Mouse (Mus musculus) mouse embryonic stem cell (cell line): ENCODE data around the gene Slc7a3.

ENCODE experiments used
- in situ Hi-C, 2 experiments: fragments of 300-500 bp; cut with MboI; formaldehyde crosslinking; loops; 1 replicate in 1 of 2; 3 replicates in 1 of 2; pipeline ENCODE4 v1.14.3; 2019 to 2020; ENCODE audit warnings: low sequenced_read_pairs in 2 of 2, low pct_unique_long_range_greater_than_20kb in 1 of 2, mixed read lengths in 1 of 2; ENCODE audit not compliant: unreplicated experiment in 1 of 2

The Slc7a3 gene

GRCm38 (mm10) chrX:101085920-101086319 lies at the start of gene Slc7a3:
Slc7a3 (minus strand) TSS chrX:101086020.
- in situ Hi-C loops = loop anchor here in 1 of 2 experiments (25.0 kb wide), 1 partner anchor 426 kb away; no protein-coding TSS in a partner anchor

GRCm38 (mm10) chrX:101131992-101132791 lies 46.4 kb upstream of the Slc7a3 start:
- in situ Hi-C loops = loop anchor here (5.0 to 10.0 kb wide), 2 partner anchors 200 to 203 kb away; no protein-coding TSS in a partner anchor

- in situ Hi-C loops = loop anchor here (5.0 to 10.0 kb wide), 2 partner anchors 201 to 204 kb away; no protein-coding TSS in a partner anchor
These were observed 45.2 kb upstream of the Slc7a3 start for GRCm38 (mm10) chrX:101131001-101131400.

- in situ Hi-C loops = no loop called here
These were observed 42.7 kb upstream of the Slc7a3 start for GRCm38 (mm10) chrX:101128559-101128958.

DNA sequence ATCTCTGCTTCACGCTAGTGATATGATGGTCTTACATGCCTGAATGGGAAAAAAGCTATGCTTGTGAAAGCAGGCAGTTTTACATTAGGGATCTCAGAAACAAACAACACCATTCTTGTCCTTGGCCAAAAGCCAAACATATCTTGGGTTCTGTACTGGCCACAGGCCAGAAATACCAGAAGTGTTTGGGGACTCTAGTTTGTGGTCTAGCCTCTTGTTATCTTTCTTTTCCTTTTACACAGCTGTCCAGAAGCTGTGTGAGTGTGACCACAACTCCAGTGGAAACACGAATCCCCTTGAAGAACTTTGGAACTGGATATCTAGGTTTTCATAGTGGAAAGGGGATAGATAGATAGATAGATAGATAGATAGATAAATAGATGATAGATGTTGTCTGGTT lies 41.2 kb upstream of the Slc7a3 start:
- in situ Hi-C loops = no loop called here

GRCm38 (mm10) chrX:101126474-101126955 lies 40.7 kb upstream of the Slc7a3 start:
- in situ Hi-C loops = no loop called here

DNA sequence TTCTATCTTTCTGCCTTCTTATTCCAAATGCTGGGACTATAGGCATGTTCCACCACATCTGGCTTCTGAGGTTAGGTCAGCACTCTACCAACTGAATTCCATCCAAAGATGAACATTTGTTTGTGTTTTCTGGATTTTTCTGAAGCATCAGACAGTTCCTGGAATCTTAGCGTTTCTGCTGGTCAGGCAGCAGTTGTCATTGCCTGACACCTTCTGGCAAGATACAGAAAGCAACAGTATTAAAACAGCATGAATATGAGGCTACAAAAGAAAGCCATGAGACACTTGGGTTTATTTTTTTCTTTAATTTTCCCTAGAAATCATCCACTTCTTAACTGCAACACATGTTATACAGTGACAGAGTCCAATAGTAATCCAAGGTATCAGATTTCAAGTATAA lies 34.7 kb upstream of the Slc7a3 start:
- in situ Hi-C loops = no loop called here

- in situ Hi-C loops = loop anchor here in 1 of 2 experiments (25.0 kb wide), 1 partner anchor 427 kb away; no protein-coding TSS in a partner anchor
These were observed 609 bp downstream of the Slc7a3 start for GRCm38 (mm10) chrX:101085211-101085610.

DNA sequence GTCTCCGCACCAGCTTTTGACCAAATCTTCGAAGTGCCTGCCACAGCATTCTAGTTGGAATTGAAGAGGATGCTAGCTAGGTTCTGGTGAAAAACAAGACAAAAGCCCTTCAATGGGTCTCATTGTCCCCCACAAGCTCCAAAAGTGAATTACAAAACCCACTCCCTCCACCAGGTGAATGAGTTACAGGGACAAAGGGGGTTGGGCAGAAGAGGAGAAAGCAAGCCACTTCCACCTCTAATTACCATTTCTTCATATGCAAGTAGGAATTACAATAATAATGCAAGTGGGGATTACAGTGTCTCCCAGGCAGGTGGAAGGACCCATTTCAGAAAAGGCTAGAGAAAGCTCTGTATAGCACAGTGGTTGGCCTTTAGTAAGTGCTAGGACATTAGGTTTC lies 1.6 kb downstream of the Slc7a3 start:
- in situ Hi-C loops = loop anchor here in 1 of 2 experiments (25.0 kb wide), 1 partner anchor 428 kb away; no protein-coding TSS in a partner anchor

GRCm38 (mm10) chrX:101065245-101065644 lies 20.6 kb downstream of the Slc7a3 start:
- in situ Hi-C loops = no loop called here

GRCm38 (mm10) chrX:101063503-101063902 lies 22.3 kb downstream of the Slc7a3 start:
- in situ Hi-C loops = no loop called here

- in situ Hi-C loops = no loop called here
These were observed 26.3 kb downstream of the Slc7a3 start, which contains the start of gene Tex11 for GRCm38 (mm10) chrX:101059541-101059940. Tex11 (minus strand) TSS chrX:101059667.
